Mouse (Mus musculus): ENCODE results near the gene Rsph1.
A peak's percentile ranks its signal among the peaks of the same experiment; 100 is the strongest.

The Rsph1 gene

DNA sequence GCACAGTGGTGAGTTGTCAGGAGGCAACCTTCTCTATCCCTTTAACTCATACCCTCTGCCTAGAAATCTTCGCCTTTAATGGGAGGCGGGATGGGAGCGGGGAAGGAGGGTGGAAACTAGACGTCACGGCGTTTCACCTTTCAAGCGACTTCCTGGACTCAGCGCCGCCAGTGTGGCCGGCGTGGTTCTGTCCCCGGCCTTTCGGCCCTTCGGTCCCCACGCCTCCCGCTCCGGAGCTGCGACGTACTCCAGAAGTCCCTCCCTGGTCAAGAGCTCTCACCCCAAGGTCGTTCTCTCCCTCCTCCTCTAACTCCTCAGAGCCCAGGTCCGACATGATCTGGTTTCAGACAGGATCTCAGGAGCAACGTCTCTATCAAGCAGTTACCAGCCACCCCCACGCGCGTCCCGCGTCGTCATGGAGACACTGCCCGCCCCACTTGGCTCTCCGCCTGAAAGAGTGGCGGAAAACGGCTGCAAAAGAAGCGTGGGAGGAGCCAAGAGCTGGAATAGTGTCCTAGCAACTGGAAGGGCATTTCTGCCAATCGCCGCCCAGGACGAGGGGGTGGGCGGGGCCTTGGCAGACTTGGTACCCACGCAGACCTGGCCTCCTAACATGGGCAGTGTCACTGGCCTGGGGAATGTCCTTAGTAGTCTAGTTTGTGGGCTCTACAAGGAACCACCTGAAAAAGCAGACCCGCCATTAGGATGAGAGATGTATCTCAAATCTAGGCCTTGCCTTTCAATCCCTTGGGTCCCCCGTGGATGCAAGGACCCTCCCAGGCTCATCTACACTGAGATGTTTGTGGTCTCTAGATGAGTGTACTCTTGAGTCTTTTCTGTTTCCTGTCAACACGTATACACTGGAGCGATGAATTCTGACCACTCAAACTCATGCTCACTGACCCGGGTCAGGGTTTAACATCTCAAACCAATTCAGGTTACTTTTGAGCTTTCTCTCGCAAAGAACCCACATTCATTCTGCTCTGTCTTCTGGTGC, at the start of gene Rsph1:
Gene Rsph1 (minus strand): TSS at position 462 of the 997 bp plus-strand sequence.
- TF ChIP-seq GATA4 (IDR thresholded peaks at IDR 0.05; ENCODE audit: insufficient replicate concordance, low read length), result peak; percentile 37; the same call in 1 of the 2 replicates

DNA sequence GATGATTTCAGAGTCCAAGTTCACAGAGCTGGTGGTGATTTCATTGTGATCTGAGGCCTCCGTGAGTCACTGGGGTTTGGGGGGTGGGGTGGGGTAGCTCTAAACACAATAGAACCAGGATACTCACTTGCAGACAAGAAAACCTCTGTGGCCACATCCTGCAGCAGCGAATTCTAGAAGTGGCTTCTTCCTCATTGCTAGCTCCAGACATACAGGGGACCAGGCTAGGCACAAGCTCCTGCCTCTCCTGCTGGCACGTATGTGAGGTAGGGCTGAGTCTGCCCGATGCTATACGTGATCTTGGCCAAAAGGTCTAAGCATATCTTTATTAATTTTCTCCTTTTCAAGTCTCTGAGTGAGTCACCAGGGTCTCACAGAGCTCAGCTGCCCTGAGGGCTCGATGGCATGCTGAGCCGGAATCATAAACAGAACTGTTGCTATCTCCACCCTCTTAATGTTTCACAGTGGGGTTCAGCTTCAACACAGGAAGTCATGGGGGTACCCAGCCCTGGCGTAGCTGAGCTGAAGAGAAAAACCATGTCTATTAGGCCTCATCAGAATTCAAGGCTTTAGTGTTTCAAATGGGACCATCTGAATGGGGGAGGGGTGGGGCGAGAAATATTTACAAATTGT, 49.2 kb upstream of the Rsph1 start:
- no peak for TF ChIP-seq GATA4 (IDR thresholded peaks at IDR 0.05; ENCODE audit: insufficient replicate concordance, low read length)

DNA sequence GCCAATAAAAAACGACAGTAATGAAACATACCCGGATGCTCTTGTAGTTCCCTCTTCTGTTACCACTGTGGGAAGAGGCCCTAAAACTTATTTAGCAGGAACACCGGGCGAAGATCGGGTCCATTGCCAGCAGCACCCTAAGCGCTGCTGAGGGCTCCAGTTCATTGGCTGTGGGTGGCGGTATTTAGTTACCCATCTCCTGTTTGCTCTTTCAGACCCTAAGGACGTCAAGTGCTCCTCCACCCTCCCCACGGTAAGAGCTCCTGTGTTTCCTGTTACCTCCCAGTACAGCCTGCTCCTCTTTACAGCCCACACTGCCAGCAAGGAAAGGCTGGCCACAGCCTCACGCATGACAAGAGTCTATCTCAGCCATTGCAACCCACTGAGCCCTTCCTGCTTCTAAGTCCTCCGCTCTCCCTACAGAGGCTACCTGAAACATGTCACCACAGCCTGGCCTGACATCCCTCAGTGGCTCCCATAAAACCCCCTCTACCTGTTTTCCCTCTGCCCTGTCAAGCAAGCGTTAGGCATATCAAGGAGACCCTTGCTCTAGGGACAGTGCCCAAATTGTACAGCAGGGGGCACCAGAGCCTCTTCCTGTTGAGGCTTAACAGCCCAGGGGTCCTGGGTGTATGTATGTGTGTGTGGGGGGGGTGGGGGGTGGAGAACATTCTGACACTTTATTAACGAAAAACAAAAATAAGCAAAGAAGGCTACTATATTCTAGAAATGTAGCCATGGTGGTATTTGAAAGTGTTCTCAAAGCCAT, 48.5 kb upstream of the Rsph1 start:
- TF ChIP-seq GATA4 (IDR thresholded peaks at IDR 0.05; ENCODE audit: insufficient replicate concordance, low read length), result no peak

DNA sequence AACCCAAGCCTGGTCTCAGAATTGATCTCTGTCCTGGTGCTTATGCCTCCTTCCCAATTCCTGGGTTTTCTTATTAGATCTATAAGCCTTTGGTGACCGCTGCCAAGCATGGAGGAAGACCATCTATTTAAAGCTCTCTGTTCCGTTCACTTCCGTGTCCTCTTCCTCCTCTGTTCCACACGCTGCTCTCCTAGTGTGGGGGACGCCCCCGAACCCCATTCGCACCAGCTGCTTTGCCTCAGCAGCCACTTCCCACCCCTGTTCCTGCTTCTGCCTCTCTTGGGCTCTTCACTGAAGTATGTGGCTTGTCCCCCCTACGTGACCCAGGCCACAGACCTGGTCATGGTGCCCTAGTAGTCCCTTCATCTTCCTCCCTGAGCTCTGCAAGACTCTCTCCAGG, 47.0 kb upstream of the Rsph1 start:
- no peak for TF ChIP-seq GATA4 (IDR thresholded peaks at IDR 0.05; ENCODE audit: insufficient replicate concordance, low read length)

DNA sequence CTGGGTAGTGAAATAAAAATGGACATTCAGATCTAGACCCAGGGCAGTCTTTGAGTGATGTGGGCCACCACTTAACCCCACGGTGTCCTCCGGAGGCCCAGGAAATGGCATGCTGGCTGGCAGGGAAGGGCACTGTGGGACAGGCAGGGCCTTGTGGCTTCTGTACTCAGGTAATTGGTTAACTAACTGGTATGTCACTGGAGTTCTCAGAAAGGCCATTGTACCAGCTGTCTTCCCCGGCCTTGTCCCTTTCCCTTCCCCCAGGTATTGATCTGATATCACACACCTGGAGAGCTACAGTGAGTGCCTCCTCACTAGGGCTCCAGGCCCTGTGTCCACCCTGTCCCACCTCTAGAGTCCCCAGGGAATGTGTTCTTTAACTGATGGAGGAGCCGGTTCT, 46.2 kb upstream of the Rsph1 start:
- TF ChIP-seq GATA4 (IDR thresholded peaks at IDR 0.05; ENCODE audit: insufficient replicate concordance, low read length), result no peak

DNA sequence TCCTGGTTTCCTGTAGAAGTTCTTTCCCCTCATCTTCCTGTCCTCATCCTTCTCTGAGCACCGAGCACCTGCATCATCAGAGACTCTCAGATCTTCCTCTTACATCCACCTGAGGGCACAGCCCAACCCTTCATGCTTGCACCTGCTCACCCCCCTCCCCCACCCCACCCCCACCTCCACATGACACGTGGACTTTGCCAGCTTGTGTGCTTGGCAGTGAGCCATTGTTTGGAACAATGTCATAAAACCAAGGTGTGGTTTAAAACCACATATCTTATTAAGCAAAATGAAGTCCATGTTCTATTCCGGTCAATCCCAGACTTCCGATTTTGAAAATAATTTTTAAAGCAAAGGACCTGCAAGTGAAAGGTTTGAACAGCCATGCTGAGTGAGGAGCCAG, 45.3 kb upstream of the Rsph1 start:
- TF ChIP-seq GATA4 (IDR thresholded peaks at IDR 0.05; ENCODE audit: insufficient replicate concordance, low read length), result no peak

DNA sequence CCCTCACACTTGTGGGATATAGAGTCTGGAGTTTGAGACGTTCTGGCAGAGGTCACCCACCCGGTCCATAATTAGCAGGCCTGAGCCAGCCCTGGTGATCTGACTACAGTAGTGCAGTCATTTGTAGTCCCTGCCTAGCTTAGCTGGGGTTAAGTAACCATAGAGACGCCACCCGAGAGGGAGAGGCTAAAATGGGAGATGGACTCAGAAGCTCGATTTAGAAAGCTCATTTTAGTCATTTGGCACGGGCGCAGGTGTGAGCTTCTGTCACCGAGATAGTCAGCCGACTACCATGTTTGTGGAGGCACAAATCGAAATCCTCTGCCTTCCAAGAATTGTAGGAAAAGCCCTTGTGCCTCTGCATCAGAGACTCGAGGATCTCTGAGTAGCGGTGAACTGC, 44.2 kb upstream of the Rsph1 start:
- TF ChIP-seq GATA4 (IDR thresholded peaks at IDR 0.05; ENCODE audit: insufficient replicate concordance, low read length), result no peak

DNA sequence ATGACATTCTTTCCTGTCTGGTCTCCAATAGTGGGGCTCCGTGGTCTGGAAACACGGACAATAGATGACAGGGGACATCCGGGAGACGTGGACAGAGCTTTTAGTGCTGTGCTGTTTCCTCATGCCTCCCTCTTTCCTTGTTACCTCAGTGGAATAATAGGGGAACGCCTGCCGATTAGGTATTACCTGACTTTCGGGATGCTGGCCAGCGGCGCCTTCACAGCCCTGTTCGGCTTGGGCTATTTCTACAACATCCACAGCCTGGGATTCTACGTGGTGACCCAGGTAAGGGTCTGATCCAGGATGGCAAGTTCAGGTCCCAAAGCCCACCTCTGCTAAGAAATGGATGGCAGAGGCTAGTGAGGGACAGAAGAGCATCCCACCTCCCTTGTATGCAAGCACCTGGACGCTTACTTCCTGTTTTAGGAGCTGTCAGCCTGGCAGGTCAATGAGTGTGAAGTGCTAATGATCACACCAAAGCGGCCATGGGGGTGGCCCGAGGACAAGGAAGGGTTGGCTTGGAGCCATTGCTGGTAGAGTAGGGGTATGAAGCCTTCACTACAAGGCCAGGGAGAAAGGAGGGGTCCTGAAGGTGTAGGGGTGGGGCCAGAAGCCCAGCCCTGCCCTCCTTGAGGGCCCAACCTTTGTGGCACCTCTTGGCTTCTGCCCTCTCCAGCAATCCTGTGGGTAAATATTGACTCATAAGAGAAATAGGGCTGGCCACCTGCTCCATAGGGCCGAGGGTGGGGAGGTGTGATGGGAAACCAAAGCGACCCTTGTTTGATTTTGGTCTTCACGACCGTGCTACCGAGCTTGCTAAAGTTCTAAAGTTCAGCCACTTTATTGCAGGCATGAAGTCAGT, 42.0 kb upstream of the Rsph1 start:
- TF ChIP-seq GATA4 (IDR thresholded peaks at IDR 0.05; ENCODE audit: insufficient replicate concordance, low read length), result no peak

DNA sequence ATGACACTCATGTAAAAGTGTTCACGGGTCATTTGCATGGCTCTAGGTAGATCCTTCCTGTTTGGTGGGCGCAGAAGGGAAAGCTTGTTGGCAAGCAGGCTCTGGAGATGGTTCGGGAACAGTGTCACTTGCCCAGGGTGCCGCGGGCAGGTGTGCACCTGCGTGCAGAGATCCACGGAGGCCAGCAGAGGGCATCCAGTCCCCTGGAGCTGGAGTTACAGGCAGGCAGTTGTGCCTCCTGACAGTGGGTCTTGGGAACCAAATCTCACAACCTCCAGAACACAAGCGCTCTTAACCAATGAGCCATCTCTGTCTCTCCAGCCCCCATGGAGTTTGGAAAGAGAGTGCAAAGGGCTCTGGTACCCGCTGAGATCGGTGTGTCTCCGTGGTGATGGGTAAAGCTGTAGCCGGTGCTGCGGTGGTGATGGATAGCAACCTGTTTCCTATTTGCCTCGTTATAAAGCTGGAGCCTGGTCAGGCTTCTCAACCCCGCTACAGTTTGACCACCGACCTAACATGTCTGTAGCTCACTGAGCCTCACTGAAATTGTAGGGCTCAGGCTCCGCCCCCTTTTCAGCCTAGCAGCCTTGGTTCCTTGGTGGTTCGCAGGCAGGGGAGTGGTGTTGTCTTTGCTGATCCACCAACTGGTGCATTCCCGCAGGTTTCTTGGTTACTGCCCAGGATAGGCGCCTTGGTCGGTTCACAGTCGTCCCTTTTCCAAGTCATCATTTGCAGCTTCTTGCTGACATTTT, 40.5 kb upstream of the Rsph1 start:
- no peak for TF ChIP-seq GATA4 (IDR thresholded peaks at IDR 0.05; ENCODE audit: insufficient replicate concordance, low read length)

DNA sequence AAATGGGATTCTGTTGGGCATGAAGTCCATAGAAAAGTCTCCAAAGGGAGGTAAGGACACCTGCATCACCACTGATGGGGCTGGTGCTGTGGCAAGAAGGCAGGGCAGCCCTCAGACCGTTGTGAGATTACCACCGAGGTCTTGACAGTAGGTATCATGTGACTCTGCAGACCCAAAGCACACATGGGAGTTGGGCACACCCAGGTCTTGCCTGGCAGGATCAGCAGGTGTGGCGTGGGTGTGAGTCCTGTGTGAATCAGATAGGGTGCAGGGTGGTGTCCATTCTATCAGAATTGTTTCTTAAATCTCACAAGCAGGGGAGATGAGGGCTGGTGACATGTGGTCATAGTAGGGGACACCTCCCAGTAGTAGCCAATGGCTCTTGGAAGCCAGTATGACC, 39.8 kb upstream of the Rsph1 start:
- no peak for TF ChIP-seq GATA4 (IDR thresholded peaks at IDR 0.05; ENCODE audit: insufficient replicate concordance, low read length)

DNA sequence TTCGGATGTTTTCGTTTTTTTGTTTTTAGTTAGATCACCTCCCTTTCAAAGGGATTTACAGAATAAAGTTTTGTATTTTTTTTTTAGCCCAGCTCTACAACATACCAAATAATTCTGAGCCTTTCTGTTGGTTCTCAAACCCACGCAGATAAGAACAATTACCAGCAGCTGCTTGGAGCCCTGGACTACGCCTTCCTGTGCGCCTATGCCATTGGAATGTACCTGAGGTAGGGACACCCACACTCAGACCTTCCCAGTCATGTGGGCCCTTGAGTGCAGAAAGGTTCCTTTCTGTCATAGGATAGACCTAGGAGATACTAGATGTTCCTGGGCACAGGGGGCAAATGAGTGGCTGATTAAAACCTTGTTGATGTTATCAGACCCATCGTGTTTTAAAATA, 38.8 kb upstream of the Rsph1 start:
- no peak for TF ChIP-seq GATA4 (IDR thresholded peaks at IDR 0.05; ENCODE audit: insufficient replicate concordance, low read length)

DNA sequence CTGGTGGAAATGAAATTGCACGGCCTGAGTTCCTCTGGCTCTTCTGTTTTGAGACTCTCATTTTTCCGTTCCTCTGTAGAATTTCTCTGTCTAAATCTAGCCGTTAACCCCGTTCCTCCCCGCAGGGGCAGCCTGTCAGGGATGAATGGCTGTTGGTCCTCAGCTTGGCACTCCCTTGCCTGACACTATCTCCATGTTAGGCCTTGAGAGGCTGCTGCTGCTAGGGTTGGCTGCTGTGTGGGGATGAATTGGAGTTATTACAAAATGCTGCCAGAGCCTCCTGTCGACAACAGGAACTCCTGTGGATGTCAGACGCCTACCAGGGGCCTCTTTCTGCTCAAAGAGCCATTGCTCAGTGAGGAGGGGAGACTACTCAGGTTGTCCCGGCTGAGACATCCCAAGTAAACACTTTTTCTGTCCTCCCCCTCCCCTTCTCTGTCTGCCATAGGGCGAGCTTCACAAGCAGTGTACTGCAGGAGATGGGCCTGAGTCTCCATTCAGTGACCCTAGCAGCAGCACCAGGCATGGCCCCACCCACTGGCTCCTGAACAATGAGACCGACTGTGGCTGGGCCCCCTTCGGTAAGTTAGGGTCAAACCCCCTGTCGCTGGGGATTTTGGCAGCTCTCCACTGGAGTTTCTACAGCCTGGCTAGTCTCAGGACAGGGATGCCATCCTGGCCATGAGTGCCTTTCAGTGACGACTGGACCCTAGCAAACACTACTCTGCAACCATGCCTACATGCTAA, 38.0 kb upstream of the Rsph1 start:
- no peak for TF ChIP-seq GATA4 (IDR thresholded peaks at IDR 0.05; ENCODE audit: insufficient replicate concordance, low read length)

DNA sequence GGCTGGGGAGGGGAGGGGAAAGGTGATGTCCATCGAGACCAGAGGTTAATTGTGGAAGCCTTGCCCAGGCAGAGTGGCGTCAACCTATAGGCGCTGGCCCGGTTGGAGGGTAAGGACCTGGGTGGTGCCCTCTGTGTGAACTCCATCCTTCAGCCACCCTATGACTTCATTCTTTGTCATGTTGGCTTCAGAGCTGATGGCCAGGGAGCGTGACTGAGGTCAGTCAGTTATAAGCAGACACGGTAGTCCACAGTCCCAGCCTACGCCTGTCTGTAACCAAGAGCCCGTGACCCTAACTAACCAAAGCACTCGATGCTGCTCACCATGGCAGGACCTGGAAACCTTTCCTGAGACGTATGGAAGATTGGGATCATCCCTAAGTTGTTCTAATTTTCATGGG, 35.5 kb upstream of the Rsph1 start:
- no peak for TF ChIP-seq GATA4 (IDR thresholded peaks at IDR 0.05; ENCODE audit: insufficient replicate concordance, low read length)

Data from liver, adult (tissue).